Mouse (Mus musculus): ENCODE measurements around the gene Rpl18a. TPM values are rescaled to one million over a fixed set of nuclear protein-coding genes. Genes with fewer than 3 reads are reported as not detected.

The Rpl18a gene
- polyA plus RNA-seq, 1 experiment from 2014 or later = 4,407 TPM

DNA sequence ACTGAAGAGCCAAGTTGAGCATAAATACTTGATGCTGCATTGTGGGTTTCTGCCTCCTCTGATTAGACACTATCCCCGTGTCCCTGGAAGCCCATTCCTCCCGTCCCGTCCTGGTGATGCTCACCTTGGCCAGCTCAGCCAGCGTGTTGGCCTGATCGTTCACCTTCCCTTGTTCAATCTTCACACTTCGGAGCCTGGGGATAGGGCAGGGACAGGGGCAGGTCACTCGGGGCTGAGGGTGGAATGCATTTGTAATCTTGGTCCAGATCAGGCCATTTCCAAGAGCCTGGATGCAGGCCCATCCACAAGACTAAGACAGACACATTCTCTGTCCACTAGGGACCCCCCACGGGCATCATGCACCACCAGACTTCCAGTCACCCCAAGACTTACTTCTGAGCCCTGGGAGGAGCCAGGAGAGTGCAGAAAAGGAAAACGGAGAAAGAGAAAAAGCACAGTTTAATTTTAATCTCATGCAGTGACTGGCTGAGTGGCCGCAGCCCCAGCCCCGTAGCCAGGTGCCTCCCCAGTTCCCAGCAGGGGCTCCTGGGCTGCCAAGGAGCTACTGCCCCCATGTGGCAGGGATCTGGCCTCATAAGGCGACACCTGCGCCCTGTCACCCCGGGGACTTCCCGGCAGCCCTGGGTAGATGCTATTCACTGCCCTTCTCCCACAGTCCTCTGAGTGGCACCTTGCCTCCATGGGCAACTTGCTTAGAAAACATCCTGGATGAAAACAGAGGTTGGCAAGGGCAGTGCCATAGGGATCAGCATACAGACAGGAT lies 50.6 kb downstream of the Rpl18a start:
- H3K9ac ChIP-seq (ENCODE audit: low read depth, low read length) = peak overlapping the region; percentile 11; the same call in 1 of the 2 replicates
- no peak for ATAC-seq
- no peak overlapping the region for H3K4me3 ChIP-seq (ENCODE audit: low read length)
- peaks cover 2% of the 10 kb centered on the region; the same call in 1 of the 2 replicates for H3K4me1 ChIP-seq (ENCODE audit: control insufficient read depth, insufficient read depth, low read length)
- no peak overlapping the region for H3K27ac ChIP-seq (ENCODE audit: low read length)
- peaks cover 2% of the 10 kb centered on the region; the same call in 1 of the 2 replicates for H3K27me3 ChIP-seq (replicated peaks; ENCODE audit: control insufficient read depth, insufficient read depth, low read length)
- H3K9me3 ChIP-seq (ENCODE audit: control insufficient read depth, low read length) = no peaks in the 10 kb centered on the region
- H3K36me3 ChIP-seq (ENCODE audit: control insufficient read depth, insufficient read depth, low read length) = no peaks in the 10 kb centered on the region
- WGBS = 56% methylated on average over 15 of the region's 15 CpGs
- H3K4me2 ChIP-seq (ENCODE audit: low read depth, low read length) = no peak overlapping the region

DNA sequence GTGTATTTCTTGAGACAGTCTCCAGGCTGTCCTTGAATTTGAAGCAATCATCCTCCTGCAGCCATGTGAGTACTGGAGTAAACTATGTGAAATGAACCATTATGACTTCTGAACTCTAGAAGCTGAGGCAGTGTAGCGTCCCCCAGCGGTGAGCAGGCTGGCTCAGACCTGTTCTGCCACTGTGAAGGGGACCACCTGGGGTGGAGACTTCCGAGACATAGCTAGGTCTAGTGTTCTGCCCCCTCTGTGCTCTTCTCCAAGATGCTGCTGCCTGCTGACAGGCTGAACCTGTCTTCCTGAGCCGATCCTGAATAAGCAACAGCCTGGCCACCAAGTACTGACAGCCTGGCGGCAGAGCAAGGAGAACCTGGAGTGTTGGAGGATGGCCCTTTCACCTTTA lies 52.1 kb downstream of the Rpl18a start:
- Histone ChIP-seq H3K9me3 (ENCODE audit: control insufficient read depth, low read length) (no peaks in the 10 kb centered on the region), H3K9ac (ENCODE audit: low read depth, low read length) (no peak overlapping the region), H3K4me3 (ENCODE audit: low read length) (no peak overlapping the region), H3K4me1 (ENCODE audit: control insufficient read depth, insufficient read depth, low read length) (peaks cover 13% of the 10 kb centered on the region), H3K36me3 (ENCODE audit: control insufficient read depth, insufficient read depth, low read length) (no peaks in the 10 kb centered on the region), H3K27ac (ENCODE audit: low read length) (no peak overlapping the region), H3K4me2 (ENCODE audit: low read depth, low read length) (no peak overlapping the region), H3K27me3 (replicated peaks; ENCODE audit: control insufficient read depth, insufficient read depth, low read length) (peaks cover 2% of the 10 kb centered on the region; the same call in 1 of the 2 replicates)
- 48% methylated on average over 5 of the region's 5 CpGs for WGBS
- no peak for ATAC-seq

MicroRNAs encoded within 50 kb of the gene (microRNA counts, 519-probe panel; counts per million panel counts)
- 35.7 counts per million for microRNA mmu-miR-1969

Small RNAs within 50 kb of the gene (microRNA-seq; reads per million reads assigned to microRNA genes)
- gene Mir1969 (1.4 reads per million), gene Mir7067 (0.68 reads per million)

Other genes with a start within 250 kb of the Rpl18a start
- gene Pgpep1, start 237.0 kb downstream of the Rpl18a start, polyA plus RNA-seq (2015; fragmentation: Nextera tagmentation; extraction: Ambion mirVana) = 88.3 and 101 TPM in 2 replicates
- 228 and 246 TPM in 2 replicates for gene Lsm4, start 224.2 kb downstream of the Rpl18a start, polyA plus RNA-seq (2015; fragmentation: Nextera tagmentation; extraction: Ambion mirVana)
- gene Jund, start 198.5 kb downstream of the Rpl18a start, polyA plus RNA-seq (2015; fragmentation: Nextera tagmentation; extraction: Ambion mirVana) = 37.3 and 52.2 TPM in 2 replicates
- gene Iqcn, start 194.0 kb downstream of the Rpl18a start, polyA plus RNA-seq (2015; fragmentation: Nextera tagmentation; extraction: Ambion mirVana) = not detected in 2 replicates
- 3.3 and 4.1 TPM in 2 replicates for gene Gm3336, start 178.9 kb downstream of the Rpl18a start, polyA plus RNA-seq (2015; fragmentation: Nextera tagmentation; extraction: Ambion mirVana)
- 0.28 and 0.64 TPM in 2 replicates for gene Pde4c, start 173.7 kb downstream of the Rpl18a start, polyA plus RNA-seq (2015; fragmentation: Nextera tagmentation; extraction: Ambion mirVana)
- 24.9 and 25.6 TPM in 2 replicates for gene Rab3a, start 142.7 kb downstream of the Rpl18a start, polyA plus RNA-seq (2015; fragmentation: Nextera tagmentation; extraction: Ambion mirVana)
- 78.6 and 79.8 TPM in 2 replicates for gene Mpv17l2, start 136.5 kb downstream of the Rpl18a start, polyA plus RNA-seq (2015; fragmentation: Nextera tagmentation; extraction: Ambion mirVana)
- gene Pik3r2, start 120.7 kb downstream of the Rpl18a start, polyA plus RNA-seq (2015; fragmentation: Nextera tagmentation; extraction: Ambion mirVana) = 63.7 and 65.3 TPM in 2 replicates
- 12.9 and 15.1 TPM in 2 replicates for gene Mast3, start 92.4 kb downstream of the Rpl18a start, polyA plus RNA-seq (2015; fragmentation: Nextera tagmentation; extraction: Ambion mirVana)
- gene Il12rb1, start 89.0 kb downstream of the Rpl18a start, polyA plus RNA-seq (2015; fragmentation: Nextera tagmentation; extraction: Ambion mirVana) = 0.27 and 0.34 TPM in 2 replicates
- gene Arrdc2, start 57.7 kb downstream of the Rpl18a start, polyA plus RNA-seq (2015; fragmentation: Nextera tagmentation; extraction: Ambion mirVana) = 8.3 and 9.0 TPM in 2 replicates
- gene Kcnn1, start 34.2 kb downstream of the Rpl18a start, polyA plus RNA-seq (2015; fragmentation: Nextera tagmentation; extraction: Ambion mirVana) = 1.0 and 1.2 TPM in 2 replicates
- 79.3 and 90.1 TPM in 2 replicates for gene Ccdc124, start 23.5 kb downstream of the Rpl18a start, polyA plus RNA-seq (2015; fragmentation: Nextera tagmentation; extraction: Ambion mirVana)
- 0.31 and 0.32 TPM in 2 replicates for gene Slc5a5, start 4.7 kb downstream of the Rpl18a start, polyA plus RNA-seq (2015; fragmentation: Nextera tagmentation; extraction: Ambion mirVana)
- 32.6 and 34.3 TPM in 2 replicates for gene Map1s, start 8.5 kb upstream of the Rpl18a start, polyA plus RNA-seq (2015; fragmentation: Nextera tagmentation; extraction: Ambion mirVana)